Mouse (Mus musculus) bone marrow, adult 2 months (tissue): ENCODE measurements around the gene Dag1. TPM values are rescaled to one million over a fixed set of nuclear protein-coding genes. Genes with fewer than 3 reads are reported as not detected.

Source experiments
- H3K27ac ChIP-seq: fragments of 200-500 bp; 2 replicates; pipeline ENCODE4 v1.5.1; 2012; ENCODE audit warnings: low read depth, mild to moderate bottlenecking, control low read depth, inconsistent platforms, low read length; ENCODE audit not compliant: control insufficient read depth, poor library complexity, insufficient read depth
- H3K4me1 ChIP-seq: fragments of 200-500 bp; 2 replicates; pipeline ENCODE4 v1.6.1; 2011; ENCODE audit warnings: low read length; ENCODE audit not compliant: control insufficient read depth, insufficient read depth
- H3K4me3 ChIP-seq: fragments of 200-500 bp; replicated peaks from 2 replicates; pipeline ENCODE3; 2011; ENCODE audit warnings: mild to moderate bottlenecking, low read depth, low read length, control low read depth; ENCODE audit not compliant: control insufficient read depth
- CTCF ChIP-seq: fragments of 200-500 bp; IDR thresholded peaks from 2 replicates; pipeline ENCODE4 v1.5.1; 2011; ENCODE audit warnings: low read length, control low read depth; ENCODE audit not compliant: control insufficient read depth, insufficient read depth
- POLR2A ChIP-seq: fragments of 200-500 bp; IDR thresholded peaks from 2 replicates; pipeline ENCODE4 v1.6.1; 2011; ENCODE audit warnings: low read depth, mild to moderate bottlenecking, control low read depth, low read length, borderline replicate concordance; ENCODE audit not compliant: control insufficient read depth
- WGBS: fragments of 180-500 bp; shearing (Covaris S2); methylation state at CpG from one replicate; pipeline ENCODE4 v1.1.7; 2018; 5-methylcytosine and 5-hydroxymethylcytosine counted together
- polyA plus RNA-seq: library from polyadenylated mRNA; stranded (reverse); fragments of >200 nt; gene quantifications from 2 replicates; pipeline ENCODE4 v1.2.4, GENCODE M21; 2011; ENCODE audit warnings: low replicate concordance; ENCODE audit not compliant: missing spikeins, insufficient read depth, insufficient read length

Dag1 gene
- 2.6 and 2.7 TPM in 2 replicates for polyA plus RNA-seq

DNA sequence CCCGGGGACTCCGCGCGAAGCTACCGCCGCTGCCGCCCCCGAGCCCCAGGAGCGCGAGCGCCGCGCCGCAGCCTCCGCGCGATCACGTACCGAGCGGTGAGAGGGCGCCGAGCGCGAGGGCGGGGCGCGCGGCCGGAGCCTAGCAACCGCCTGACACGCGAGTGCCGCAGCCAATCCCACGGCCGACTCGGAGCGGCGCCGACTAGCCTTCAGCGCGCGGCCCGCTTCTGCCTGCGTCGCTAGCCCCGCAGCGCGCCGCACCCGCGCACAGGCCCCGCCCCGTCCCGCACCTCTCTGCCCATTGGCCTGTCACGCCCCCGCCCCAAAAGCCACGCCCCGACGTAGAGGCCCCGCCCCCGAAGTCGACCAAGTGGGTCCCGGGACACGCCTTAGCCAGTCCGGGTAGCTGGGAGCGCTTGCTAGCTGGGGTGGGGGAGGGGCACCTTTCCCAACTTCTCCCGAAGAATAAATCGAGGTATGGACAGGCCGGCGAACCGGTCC, at the start of gene Dag1:
Gene Dag1 (minus strand): TSS at position 269 of the 501 bp plus-strand sequence.
- Histone ChIP-seq H3K4me3 (peak within 1 kb of the TSS; percentile 83), H3K4me1 (no peaks in the 10 kb centered on the region; the same call in 1 of the 2 replicates), H3K27ac (peak within 1 kb of the TSS; percentile 82)
- TF ChIP-seq POLR2A (0 out of 2 replicates have a peak, but pooled peaks have one; percentile 1), CTCF (no peak)
- under 1% methylated on average over 70 of the region's 71 CpGs for WGBS

DNA sequence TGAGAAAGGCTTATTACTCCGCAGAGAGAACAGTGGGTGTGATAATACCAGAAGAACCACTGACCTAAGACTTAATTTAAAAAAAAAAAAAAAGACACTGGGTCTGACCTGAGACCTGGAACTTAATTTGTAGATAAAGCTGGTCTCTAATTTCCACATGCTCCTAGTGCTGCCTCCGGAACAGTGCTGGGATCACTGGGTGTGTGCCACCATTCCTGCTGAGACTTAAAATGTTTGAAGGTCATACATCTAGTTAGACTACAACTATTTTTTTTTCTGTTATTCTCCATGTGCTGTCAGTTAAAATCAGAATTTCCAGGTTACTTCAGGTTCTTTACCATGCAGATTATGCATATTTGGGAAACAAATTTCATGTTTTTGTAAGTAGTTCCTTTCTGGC, 44.4 kb upstream of the Dag1 start:
- TF ChIP-seq CTCF (no peak), POLR2A (no peak)
- 45% methylated on average over 2 of the region's 2 CpGs for WGBS
- Histone ChIP-seq H3K4me3 (peak overlapping the region; percentile 67), H3K4me1 (peaks cover 4% of the 10 kb centered on the region; the same call in 1 of the 2 replicates), H3K27ac (no peak overlapping the region)

DNA sequence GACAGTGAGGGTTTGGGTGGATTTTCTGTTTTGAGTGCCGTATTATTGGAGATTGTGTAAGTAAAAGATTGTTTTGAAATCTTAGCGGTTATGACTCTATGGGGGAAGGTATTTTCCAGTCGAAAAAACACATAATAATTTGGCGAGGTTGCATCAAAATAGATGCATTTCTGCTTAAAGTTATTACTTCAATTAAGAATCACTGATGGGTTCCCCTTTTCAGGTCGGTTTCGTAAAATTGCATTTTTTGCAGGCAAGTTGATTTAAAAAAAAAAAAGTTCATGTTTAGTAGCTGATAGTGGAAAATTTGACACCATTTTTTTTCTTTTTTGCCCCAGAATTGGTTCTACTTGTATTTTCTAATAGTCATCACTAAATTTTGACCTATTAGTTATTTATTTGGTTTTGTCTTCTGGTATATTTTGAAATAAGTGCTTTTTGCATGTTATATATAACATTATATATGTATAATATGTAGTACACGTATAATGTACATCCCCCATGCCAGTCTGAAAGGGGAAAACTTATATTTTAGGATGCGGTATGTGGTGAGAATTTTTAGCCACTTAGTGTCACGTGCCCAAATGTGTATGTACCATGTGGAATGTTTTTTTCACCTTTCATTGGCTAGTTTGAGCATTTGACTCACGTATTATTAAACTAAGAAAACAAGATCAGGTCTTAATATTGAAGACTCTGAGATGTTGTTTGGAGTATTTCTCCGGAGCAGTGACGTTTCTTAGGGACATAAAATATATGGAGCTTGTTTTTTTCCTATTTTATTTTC, 43.5 kb upstream of the Dag1 start:
- peak overlapping the region; percentile 99 for H3K27ac ChIP-seq
- H3K4me3 ChIP-seq = peak overlapping the region; percentile 93
- H3K4me1 ChIP-seq = peaks cover 4% of the 10 kb centered on the region; the same call in 1 of the 2 replicates
- 2% methylated on average over 12 of the region's 12 CpGs for WGBS
- no peak for TF ChIP-seq CTCF
- TF ChIP-seq POLR2A = no peak

DNA sequence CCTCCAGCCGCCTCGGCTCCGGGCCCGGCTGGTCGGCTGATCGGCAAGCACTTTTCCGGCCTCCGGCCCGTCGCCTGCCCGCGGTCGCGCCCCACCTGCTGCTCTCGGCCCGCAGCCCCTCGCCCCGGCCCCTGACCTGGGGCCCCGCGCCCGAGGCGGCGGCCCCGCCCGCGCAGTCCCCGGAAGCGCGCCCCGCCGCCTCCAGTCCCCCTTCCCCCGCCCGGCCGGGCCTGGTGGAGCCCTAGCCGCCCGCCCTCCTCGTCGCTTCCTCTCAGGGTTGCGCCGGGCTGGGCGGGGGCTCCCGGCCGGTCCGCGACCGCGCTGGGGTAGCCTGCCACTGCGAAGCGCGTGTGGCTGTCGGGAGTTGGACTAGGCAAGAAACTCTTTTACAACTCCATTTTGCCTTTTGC, 42.8 kb upstream of the Dag1 start:
- H3K4me1 ChIP-seq = peaks cover 4% of the 10 kb centered on the region; the same call in 1 of the 2 replicates
- H3K4me3 ChIP-seq = peak overlapping the region; percentile 93
- peak overlapping the region; percentile 99 for H3K27ac ChIP-seq
- peak; percentile 40; the same call in 1 of the 2 replicates for TF ChIP-seq POLR2A
- no peak for TF ChIP-seq CTCF
- WGBS = under 1% methylated on average over 50 of the region's 51 CpGs

DNA sequence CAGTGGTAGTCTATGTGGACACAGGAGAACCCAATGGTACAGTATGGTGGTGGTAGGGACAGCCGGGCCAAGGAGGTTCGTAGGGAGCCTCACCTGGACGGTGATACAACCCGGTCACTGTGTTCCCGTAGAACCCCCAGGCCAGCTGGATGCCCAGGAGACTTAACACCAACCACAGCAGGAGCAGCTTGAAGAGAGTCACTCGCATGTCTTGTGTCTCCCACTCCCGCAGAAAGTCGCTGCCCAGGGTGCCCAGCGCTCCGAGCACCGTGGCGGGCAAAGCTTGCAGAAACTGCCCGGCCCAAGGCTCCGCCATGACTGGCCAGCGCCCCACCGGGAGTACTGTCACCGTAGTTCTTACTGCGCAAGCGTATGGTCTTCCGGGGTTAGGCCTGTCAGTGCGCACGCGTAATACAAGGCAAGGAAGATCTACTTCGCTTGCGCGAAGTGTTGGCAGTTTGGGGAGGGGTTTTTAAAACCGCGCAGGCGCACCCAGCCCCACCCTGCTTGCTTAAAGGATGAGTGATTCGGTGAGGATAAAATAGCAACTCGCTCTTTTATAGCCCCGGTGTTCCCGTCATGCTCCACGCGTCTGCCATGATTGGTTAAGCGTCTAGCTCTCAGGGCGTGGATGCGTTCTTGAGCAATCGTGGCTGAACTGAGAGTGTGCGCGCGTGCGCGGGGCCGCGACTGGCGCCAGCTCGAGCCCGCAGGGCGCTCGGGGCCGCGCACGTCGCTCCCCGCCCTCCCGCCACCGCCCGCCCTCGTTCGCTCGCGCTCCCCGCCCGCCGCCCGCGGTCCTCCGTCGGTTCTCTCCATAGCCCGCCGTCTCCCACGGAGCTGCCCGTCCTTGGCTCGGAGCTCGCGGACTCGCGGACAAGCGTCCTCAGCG, 42.1 kb upstream of the Dag1 start, which contains the start of the genes Rhoa and Tcta:
Gene Rhoa (plus strand): TSS at position 501 of the 892 bp plus-strand sequence.
Gene Tcta (minus strand): TSS at position 532 of the 892 bp plus-strand sequence.
- 1% methylated on average over 81 of the region's 81 CpGs for WGBS
- H3K27ac ChIP-seq = peak within 1 kb of the TSS; percentile 99
- TF ChIP-seq CTCF (no peak; the same call in 1 of the 2 replicates), POLR2A (peak; percentile 97)
- H3K4me3 ChIP-seq = peak within 1 kb of the TSS; percentile 93
- H3K4me1 ChIP-seq = peaks cover 4% of the 10 kb centered on the region; the same call in 1 of the 2 replicates

DNA sequence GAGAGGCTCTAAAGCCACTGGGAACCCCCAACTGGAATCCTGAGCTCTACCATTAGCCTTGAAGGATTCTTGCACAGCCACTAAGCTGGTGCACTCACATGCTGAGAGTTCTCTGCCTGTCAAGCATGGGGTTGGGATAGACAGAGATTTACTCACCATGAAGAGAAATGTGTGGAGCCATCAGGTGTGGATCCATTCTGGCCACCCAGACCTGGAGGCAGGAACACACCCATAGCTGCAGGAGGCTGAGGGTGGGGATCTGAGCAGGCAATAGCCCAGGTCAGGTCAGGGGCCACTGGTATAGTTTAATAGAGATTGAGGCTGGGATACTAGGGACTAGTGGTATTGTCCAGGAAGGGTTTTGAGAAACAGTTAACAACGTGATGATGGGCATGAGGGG, 41.4 kb upstream of the Dag1 start:
- 0% methylated on average over 1 of the region's 1 CpGs for WGBS
- TF ChIP-seq POLR2A (no peak), CTCF (no peak)
- Histone ChIP-seq H3K4me1 (peaks cover 4% of the 10 kb centered on the region; the same call in 1 of the 2 replicates), H3K4me3 (peak overlapping the region; percentile 88), H3K27ac (peak overlapping the region; percentile 96)

DNA sequence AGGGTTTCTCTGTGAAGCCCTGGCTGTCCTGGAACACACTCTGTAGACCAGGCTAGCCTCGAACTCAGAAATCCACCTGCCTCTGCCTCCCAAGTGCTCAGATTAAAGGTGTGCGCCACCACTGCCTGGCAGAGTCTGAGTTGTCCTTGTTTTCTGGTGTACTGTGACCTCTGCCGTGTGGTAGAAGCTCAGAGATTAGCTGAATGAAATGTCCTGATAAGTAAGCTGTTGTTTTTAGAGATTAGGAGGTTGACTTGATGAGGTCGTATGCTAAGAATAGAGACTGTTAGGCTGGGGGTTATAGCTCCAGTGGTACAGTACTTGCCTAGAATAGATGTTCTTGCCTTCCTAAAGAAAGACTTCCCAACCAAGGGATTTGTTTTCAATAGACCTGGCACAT, 41.0 kb upstream of the Dag1 start:
- H3K4me1 ChIP-seq = peaks cover 4% of the 10 kb centered on the region; the same call in 1 of the 2 replicates
- TF ChIP-seq CTCF (no peak), POLR2A (no peak)
- H3K27ac ChIP-seq = no peak overlapping the region; the same call in 1 of the 2 replicates
- 55% methylated on average over 4 of the region's 4 CpGs for WGBS
- H3K4me3 ChIP-seq = peak overlapping the region; percentile 88
